Mouse (Mus musculus): ENCODE measurements around the gene Gm13757.
"Not testable (repeated sequence)": the region's sequence is repeated elsewhere in the genome, so short reads cannot be mapped to it uniquely, and the experiment has no call there.

The Gm13757 gene

DNA sequence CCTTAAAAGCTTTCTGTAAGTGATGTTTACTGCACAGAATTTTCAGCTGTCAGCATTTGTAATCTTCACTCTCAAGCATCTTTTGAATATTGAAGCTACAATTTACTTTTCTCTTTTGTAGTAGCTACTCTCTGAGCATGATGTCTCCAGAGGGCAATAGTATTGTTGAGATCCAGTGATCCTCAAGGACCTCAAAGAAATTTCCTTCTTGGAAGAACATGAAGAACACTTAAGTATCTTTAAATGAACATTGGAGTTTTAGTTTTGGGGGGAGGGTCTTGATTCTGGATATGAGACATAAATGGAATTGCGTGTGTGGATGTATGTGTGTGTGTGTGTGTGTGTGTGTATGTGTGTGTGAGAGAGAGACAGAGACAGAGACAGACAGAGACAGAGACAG is at the start of gene Gm13757:
Gene Gm13757, minus strand, starts transcription at position 101 of the 400 bp plus-strand sequence.
- DNase-seq: no peak

DNA sequence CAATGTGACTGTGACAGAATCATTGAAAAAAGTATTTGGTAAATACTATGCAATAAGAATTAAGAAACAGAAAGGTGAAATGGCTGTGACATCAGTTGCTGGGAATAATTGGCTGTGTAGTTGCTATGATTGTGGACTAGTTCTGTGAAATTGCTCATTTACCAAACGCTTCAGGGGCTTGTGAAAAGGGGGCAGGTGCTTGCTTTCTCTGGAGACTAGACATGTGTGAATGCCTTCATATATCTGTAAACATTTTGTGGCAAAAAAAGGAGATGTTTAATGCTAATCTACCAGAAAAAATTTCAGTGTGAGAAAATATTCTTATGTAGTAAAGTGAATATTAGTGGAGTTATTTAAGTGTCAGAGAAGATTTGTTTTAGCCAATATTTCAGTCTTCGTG is 44.1 kb upstream of the Gm13757 start, which contains the start of gene Olfr1185-ps1:
Gene Olfr1185-ps1, plus strand, starts transcription at position 301 of the 400 bp plus-strand sequence.
- DNase-seq: no peak

DNA sequence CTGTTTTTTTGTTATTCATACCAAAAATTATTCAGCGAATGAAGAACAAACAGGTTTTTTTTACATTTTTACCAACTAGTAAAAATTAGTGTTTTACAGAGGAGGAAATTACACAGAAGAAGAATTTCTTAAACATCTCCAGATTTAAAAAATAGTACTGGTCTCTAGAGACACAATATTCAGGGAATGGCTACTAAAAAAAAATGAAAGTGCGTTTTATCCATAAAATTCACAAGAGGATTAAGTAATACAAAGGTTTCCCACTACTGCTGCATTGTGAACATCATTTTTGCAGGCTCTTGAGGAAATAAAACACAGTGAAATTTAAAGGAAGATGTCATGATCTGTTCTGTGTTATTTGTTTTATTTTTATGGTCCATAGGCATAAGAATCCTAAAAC is 34.4 kb upstream of the Gm13757 start, which contains the start of gene Olfr1184:
Gene Olfr1184, plus strand, starts transcription at position 301 of the 400 bp plus-strand sequence.
- DNase-seq: no peak

DNA sequence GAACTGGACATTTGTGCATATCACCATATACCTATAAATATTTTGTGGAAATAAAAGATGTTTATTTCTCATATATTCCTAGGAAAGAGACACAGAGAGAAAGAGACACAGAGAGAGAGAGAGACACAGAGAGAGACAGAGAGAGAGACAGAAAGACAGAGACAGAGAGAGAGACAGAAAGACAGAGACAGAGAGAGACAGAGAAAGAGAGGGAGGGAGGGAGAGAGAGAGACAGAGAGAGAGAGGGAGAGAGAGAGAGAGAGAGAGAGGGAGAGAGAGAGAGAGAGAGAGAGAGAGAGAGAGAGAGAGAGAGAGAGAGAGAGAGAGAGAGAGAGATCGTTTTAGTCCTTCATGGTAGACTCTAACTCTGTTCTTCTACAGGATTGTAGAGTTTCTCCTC is 5.6 kb upstream of the Gm13757 start, which contains the start of gene Olfr1183:
Gene Olfr1183, plus strand, starts transcription at position 301 of the 400 bp plus-strand sequence.
- not testable (repeated sequence) for DNase-seq

DNA sequence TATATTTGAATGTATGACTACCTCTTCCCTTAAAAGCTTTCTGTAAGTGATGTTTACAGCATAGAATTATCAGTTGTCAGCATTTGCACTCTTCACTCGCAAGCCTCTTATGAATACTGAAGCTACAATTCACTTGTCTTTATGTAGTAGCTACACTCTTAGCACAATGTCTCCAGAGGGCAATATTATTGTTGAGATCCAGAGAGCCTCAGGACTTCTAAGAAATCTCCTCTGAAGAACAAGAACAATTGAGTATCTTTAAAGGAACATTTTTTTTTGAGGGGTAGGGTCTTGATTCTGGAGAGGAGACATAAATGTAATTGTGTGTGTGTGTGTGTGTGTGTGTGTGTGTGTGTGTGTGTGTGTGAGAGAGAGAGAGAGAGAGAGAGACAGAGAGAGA is 22.9 kb downstream of the Gm13757 start, which contains the start of gene Olfr1181:
Gene Olfr1181, minus strand, starts transcription at position 101 of the 400 bp plus-strand sequence.
- no peak for DNase-seq

DNA sequence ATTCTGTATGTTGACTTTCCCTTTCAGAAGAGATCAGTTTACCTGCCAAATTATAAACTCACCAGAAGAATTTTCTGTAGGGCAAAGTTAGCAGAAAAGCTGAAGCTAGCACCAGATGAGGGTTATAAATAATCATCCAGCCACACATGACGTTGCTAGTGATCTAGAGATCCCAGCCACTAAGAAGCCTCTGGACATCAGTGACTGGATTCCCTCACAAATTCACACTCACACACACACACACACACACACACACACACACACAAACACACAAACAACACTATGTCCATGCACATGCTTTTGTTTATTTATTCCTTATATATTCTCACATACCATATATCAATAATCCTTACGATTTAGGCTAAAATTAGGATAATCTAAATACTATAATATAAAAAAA is 29.9 kb downstream of the Gm13757 start, which contains the start of gene Olfr1180:
Gene Olfr1180, minus strand, starts transcription at position 101 of the 400 bp plus-strand sequence.
- DNase-seq: no peak

DNA sequence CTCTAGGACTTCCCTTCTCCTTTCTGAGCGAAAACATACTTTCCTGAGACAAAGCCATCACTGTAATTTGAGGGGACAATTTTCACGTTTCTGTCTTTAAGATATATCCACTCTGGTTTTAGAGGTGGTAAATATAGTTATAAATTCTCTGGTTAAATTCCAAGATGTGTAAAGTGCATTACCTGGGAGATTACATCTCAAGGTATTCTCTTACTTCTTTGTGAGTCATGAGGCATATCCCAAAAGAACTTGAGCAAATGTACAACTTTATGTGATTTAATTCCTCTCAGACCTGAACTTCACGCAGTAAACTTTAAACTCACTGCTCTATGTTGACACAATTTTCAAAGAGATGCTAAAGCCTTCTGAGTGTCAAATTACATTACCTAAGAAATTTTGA is 42.6 kb downstream of the Gm13757 start, which contains the start of gene Olfr1179:
Gene Olfr1179, minus strand, starts transcription at position 101 of the 400 bp plus-strand sequence.
- no peak for DNase-seq
